Mouse (Mus musculus) CD4-positive helper T cell, adult 2 months (primary cell): ENCODE measurements around the gene Ldlrap1.
"Not testable (repeated sequence)": the region's sequence is repeated elsewhere in the genome, so short reads cannot be mapped to it uniquely, and the experiment has no call there.

ENCODE experiments used
- DNase-seq: peaks from one replicate; pipeline ENCODE4 v3.0.0-alpha.2; 2012; ENCODE audit warnings: low read depth, missing footprints, low spot score

Gene Ldlrap1

DNA sequence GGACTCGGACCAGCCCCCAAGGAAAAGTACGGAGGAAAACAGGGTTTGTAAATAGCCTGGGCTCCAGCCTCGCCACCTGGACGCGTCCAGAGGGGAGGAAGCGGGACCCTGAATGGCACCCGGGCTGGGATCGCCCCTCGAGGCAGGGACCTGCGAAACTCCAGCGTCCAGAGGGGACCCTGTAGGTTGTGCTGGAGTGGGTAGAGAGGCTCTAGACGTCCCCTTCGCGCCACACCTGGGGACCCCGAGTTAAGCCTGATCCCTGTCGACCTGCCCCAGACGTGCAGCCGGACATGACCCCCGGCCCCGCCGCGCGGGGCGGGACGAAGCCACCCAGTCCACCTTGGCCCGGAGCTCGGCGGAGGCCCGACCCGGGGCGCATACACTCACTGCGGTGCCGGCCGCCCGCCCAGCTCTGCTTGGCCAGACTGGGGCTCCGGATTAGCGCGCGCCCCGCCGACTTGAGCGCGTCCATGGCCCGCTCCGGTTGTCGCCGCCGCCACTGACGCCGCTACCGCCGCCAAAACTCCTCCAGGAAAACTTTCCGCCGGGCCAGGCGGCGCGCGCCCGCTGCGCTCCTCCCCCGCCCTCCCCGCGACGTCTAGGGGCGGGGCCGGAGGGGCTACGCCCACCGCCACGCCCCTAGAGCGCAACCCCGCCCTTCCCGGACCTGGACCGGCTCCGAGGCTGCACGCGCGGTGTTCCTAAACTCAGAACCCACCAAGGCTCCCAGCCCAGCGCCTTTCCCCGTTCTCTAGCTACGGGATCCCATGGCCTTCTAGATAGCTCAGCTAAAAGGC is at the start of gene Ldlrap1:
Ldlrap1 (minus strand) TSS at position 599 of the 800 bp plus-strand sequence.
- DNase-seq, result peak; percentile 89

DNA sequence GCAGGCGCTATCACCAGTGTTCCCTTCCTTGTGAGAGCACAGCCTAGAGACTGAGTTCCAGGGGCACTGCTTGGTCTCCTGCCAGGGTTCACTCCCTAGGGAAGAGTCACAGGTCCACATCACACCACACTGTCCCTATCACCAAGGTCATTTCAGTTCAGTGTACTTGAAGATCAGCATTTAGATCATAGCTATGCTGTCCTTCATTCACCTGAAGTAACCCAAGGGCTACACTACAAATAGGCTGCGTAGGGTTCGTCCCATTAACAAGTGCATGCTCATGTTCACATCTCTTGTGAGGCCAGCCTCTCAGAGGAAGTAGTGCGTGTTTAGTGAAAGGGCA is 46.4 kb upstream of the Ldlrap1 start:
- no peak for DNase-seq

DNA sequence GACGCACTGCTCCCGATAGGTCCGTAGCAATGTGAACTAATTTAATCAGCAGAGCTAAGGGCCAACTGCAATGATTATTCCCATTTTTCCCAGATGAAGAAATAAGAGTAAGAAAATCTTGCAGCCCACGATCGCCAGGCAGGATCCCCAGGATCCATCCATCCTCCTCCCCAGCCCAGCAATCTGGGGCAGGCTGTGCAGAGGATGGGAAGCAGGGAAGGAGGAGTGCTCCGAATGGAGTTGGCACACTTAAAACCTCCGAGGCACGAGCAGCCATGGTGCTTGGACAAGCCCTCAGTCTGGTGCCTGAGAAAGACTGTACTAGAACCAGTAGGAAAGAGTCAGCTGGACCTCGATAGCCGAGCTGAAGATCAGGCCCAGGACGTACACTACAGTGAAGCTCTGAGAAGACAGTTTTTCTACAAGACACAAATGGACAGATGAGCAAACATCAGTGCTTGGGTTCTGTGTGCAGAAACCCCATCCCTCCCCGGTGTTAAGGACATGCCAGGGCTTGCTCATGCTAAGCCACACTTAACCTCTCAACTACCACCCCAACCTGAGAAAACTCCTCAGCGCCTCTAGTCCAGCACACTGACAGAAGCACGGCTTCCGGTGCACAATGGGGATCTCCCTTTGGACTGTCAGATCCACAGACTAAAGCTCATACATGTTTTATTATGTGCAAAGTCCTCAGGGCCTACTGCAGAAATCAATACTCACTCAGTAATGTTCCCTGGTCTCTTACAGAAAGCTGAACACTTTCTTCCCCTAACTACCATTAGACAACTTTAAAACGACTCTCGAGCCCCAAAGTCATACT is 45.8 kb upstream of the Ldlrap1 start:
- no peak for DNase-seq

DNA sequence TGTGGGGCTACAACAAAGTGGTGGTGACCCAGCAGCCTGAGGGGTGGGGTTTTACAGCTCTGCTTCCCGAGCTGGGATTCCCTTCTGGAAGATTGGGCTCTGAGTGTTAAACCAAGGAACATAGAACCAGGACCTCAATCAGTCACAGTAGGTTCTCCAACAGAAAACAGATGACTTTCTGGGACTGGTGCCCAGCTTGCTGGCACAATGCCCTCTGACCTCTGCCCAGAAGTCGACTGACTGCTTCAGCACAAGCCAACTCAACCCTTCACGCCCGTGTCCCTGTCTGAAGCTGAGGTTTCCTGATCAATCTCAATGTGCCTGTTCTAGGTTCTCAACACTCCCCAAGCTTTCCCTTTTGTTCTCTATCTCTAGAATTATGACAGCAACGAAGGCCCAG is 36.9 kb upstream of the Ldlrap1 start:
- no peak for DNase-seq

DNA sequence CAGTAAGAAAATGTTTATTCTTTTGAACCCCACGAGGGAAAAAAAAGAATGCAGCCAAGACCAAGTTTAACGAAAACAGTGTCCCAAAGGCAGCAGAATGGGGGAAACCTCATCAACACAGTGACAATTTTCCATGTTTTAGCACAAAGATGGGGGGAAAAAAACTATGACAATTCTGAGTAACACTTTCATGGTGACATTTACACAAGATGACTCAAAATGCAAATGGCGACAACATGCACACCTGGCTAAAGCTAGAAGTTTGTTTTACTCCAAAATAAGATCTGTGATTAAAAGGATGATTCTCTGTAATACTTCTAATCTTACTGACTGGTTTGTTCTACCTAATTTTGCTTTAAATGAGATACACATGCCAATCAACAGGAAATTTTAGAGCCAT is 34.9 kb upstream of the Ldlrap1 start:
- no peak for DNase-seq

DNA sequence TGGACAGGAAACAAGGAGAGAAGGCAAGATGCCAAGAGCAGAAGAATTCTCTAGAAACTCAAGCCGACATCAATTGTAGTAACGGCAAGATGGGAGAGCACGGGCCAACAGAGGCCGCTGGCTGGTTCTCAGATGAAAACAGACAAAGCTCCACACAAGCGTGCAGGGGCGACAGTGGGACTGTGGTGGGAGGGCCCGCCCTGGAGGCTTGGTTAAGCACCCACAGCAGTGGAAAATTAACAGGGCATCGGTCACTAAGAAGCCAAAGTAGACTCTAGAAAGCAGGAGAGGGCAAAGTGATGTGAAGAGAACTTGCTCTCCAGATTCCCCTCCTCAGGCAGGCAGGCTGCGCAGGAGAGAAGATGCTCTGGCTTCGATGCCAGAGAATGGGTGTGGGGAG is 34.3 kb upstream of the Ldlrap1 start:
- DNase-seq, result no peak

DNA sequence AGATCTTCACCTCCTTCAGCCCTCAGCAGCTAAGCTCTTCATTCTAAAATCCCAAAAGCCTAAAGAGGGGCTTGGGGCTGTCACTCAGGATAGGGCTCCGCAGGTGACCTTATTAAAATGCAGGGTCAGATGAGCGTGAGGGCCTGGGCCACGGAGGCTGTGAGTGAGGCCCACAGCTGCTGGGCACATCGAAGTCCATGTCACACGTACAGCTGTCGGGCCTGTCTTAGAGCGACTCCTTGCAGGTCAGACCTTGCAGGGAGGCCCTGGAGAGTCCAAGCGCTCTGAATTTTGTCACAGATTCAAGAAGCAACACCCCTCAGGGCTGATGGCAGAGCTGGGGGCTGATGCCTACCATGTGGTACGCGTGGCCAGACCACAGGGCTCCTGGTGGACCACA is 32.9 kb upstream of the Ldlrap1 start:
- DNase-seq, result no peak

DNA sequence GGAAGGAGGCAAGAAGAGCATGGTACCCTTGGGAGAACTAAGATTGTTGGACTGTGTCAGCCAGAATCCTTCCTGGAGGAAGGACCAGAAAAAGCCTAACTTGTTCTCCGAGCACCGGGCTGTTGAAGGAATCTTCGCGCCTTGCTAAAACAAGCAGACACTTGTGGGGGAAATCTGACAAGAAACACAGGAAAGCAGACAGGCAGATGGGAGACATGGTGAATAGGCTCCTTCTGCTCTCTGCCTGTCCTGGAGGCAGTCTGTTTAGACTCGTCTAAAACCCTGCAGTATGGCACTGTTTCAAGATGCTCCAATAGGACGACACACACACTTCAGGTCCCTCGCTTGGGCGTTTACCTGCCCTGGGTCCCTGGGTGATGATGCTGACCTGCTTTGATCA is 32.3 kb upstream of the Ldlrap1 start:
- no peak for DNase-seq

DNA sequence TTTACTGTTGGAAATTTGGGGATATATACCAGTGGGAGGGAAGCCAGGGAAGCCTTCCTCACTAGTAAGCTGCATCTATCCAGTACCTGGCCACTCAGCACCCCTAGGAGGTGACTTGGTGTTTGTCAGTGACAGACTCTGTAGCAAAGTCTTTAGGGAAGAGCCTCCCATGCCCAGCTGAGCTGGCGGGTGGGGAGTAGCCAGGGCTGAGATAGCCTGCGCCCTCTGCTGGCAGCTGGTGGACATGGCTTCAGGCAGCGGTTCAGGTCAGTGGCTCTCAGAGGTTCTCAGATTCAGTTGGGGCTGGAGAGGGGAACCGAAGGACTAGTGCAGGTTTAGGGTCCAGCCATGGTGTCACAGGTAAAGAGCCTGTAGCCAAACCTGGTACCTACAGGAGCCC is 31.4 kb upstream of the Ldlrap1 start:
- peak; percentile 69 for DNase-seq

DNA sequence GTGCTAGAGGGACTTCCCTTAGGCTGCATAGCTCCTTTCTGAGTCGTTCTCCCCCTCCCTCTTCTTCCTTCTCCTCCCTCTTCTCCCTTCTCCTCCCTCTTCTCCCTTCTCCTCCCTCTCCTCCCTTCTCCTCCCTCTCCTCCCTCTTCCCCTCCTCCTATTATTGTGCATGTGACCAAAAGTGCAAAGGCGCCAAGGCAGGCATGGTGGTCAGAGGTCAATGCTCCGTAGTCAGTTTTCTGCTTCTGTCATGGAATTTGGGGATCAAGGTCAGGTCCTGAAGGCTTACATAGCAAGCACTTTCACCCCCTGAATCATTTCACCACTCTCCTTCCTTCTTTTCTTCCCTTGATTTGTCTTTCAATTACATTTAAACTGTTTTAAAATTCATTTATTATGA is 31.0 kb upstream of the Ldlrap1 start:
- DNase-seq, result no peak

DNA sequence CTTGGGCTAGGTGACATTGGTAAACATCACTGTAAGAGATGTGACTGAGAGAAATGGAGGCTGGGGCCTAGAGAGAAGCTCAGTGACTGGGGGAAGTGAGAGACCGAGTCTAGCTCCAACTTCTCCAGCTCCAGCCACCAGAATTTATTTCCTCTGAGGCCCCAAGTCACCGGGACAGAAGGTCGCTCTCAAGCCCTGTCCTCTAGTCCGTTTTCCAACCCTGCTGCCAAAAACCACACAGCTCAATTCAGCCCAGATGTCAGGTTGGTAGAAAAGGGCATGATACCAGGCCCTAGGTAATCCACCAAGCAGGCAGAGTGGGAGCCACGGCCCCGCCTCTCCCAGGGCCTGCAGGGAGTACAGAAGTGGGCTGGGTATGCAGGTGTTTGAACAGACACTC is 29.8 kb upstream of the Ldlrap1 start:
- DNase-seq, result no peak

DNA sequence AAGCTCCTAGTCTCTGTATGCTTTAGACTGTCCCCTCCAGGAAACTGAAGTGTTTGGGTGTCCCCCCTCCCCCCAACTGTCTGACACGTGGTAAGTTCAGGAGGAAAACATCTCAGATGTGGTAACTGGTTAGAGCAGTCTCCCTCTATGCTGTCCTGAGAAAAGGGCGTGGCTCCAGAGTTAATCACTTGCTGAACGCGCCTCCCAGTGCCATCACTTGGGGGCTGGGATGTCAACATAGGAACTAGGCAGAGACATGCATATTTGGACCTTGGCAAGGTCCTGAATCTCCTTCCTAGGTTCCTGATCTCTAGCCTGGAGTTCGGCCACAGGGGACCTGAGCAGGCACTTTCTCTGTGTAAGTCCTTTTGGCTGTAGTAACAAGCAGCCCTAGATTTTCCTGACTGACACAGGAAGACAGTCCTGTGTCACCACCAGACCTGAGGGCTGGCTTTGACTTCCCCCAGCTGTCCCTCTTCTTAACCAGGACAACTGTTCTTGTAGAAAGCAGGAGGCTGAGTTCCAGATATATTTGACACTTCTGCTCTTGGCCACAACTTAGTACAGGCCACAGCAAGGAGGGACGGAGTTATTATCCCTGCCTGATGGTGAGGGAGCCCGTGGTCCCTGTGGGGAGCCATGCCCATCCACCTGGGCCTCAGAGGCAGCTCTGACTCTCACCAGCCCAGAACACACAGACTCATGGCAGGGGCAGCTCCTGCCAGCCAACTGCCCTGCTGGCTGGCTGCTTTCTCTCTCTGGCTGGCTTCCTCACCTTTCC is 28.9 kb upstream of the Ldlrap1 start:
- DNase-seq, result peak; percentile 84

DNA sequence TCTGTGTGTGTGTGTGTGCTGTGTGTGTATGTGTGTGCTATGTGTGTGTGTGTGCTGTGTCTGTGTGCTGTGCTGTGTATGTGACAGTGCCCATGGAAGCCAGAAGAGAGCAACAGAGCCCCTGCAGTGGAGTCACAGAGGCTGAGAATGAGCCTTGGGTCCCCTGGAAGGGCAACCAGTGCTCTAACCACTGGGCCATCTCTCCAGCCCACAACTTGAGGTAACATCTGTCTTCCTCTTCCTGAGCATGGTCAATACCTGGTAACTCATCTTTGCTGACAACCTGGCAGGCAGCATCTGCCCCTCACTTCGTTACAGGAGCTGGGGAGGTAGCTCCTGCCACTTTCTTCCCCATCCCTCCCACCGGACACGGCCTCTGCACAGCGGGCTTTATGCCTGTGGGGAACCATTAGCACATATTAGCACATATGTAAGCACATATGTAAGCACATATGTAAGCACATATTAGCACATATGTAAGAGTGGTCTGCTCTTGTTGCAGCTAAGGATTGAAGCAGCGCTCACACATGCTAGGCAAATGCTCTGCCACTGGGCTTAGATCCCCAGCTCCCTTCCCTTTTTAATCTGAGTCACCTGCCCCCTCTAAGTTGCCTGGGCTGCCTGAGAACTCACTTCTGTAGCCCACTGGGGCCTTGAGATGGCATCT is 28.1 kb upstream of the Ldlrap1 start:
- DNase-seq, result peak; percentile 57

DNA sequence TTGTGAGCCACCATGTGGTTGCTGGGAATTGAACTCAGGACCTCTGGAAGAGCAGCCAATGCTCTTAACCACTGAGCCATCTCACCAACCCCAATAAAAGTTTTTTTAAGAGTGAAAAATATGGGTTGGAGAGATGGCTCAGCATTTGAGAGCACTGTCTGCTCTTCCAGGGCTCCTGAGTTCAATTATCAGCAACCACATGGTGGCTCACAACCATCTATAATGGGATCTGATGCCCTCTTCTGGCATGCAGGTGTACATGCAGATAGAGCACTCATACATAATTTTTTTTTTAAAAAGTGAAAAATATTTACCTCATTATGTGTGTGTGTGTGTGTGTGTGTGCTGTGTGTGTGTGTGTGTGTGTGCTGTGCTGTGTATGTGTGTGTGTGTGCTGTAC is 27.1 kb upstream of the Ldlrap1 start:
- not testable (repeated sequence) for DNase-seq

DNA sequence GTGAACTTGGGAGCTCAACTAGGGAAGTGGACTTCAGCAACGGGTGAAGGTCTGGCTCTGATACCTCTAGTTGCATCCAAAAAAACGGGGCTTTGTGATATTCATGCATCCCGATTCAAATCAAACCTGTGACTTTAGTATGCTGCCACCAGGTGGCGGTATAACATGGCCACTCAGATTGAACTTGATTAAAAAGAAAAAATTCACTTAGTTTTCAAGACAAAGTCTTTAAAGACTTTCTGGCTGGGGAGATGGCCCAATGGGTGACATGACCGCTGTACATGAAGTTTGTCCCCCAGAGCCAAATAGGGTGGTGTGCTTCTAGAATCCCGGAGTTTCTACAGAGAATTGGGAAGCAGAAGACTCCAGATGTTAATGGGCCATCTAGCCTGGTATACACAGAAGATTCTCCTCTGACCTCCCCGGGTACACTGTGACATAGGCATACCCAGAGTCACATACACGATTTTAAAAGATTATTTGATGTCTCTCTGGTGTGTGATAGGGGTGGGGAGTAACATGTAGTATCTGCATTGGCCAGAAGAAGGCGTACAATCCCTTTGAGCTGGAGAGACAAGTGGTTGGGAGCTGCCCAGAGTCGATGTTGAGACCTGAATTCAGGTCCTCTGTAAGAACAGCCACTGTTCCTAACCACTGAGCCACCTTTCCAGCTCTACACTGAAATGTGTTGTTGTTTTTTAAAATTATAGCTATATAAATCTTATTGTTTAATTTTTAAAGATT is 25.6 kb upstream of the Ldlrap1 start:
- DNase-seq, result peak; percentile 73

DNA sequence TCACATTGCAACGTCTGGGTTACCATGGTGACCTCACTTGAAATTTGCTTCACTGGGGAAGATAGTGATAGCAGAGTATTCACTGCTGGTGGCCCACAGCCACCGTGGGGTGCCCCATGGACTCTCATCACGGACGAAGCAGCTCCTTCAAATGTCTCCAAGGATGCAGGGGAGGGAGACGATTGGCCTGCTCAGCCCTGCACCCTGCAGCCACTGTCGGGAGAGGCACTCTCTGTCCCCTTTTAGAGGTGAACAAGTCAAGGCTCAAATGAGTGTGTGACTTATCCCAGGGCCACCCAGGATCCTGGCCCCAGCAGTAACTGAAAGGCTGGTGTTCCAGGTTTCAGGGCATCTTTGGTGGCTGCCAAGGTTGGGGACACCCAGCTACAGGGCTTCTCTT is 23.9 kb upstream of the Ldlrap1 start:
- no peak for DNase-seq

DNA sequence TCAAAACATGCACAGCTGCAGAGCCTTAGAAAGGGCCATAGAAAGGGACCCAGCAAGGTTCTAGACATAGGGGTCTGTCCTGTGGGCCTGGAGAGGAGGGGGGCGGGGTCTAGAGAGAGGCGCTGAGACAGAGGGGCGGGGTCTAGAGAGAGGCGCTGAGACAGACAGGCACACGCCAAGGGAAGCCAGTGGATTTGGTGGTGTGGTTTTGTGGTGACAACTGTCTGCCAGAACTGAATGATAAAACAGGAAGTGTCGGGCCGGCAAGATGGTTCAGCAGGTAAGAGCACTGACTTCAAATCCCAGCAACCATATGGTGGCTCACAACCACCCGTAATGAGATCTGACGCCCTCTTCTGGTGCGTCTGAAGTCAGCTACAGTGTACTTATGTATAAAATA is 19.1 kb upstream of the Ldlrap1 start:
- DNase-seq, result peak; percentile 92

DNA sequence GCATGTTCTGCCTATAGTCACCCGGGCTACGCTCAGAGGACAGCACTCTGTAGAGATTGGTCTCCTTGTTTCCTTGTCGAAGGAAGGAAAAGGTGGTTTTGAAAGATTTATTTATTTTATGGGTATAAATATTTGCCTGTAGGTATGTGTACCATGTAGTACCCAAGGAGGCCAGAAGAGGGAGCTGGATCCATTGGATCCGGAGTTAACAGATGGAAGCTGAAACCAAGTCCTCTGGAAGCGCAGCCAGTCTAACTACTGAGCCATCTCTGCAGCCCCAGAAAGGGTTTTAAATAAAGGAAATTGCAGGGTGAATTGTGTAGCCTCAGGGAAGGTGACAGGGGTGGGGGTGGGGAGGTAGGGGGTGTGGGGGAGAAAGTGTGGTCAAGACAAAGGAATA is 16.9 kb upstream of the Ldlrap1 start:
- DNase-seq, result peak; percentile 49

DNA sequence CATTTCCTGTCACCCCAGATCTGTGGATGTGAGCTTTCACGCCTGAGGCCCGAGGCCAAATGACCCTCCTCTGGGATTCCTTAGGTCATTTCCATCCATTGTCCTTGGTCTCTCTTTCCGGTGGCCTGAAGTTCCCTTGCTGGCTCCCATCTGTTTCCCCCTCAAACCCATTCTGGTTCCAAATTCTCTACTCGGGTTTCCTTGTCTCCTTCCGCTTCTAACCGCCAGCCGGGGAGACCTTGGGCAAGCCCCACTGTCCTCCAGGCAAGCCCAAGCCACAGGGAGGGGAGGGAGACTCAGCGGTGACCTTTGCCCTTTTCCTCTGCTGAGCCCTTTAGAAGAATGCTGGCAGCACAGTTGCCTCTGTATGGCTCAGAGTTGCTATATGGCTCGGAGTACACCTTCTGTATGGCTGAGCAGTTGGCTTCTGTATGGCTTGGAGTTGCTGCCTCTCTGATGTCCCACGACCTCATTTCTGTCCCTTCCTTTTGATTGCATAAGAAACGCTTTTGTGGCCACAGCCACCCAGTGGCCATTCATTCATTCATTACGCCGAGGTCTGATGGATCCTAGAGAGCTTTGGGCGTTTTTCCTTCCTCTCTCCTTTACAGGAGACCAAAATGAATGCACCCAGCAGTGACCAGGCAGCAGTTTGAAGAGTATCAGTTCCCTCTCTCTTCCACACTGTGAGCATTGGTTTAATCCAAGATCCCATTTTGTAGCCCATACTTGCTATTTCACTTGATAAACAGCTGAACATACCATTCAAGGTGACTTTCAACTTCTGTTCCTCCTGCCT is 11.5 kb upstream of the Ldlrap1 start:
- no peak for DNase-seq

DNA sequence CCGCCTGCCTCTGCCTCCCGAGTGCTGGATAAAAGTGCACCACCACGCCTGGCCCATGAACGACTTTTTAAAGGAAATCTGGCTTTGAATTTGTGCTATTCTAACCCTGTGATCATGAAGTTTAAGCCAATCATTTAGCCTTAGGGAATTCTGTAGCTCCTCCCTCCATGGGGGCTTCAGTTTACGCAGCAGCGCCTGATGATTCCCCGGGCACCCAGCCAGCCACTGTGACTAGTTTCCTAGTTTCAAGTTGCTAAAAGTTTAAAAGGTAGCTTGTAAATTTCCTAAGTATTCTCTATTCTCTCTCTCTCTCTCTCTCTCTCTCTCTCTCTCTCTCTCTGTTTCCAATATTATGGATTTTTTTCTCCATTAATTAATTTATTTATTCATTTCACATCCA is 8.4 kb upstream of the Ldlrap1 start:
- no peak for DNase-seq
